Mouse (Mus musculus): ENCODE data around the gene Man1c1.

The Man1c1 gene

GRCm38 (mm10) chr4:134632131-134632711 is 71.9 kb downstream of the Man1c1 start:
- no peak for DNase-seq

- DNase-seq: no peak
These were observed 72.5 kb downstream of the Man1c1 start for GRCm38 (mm10) chr4:134631471-134632130.

- DNase-seq: no peak
These were observed 75.3 kb downstream of the Man1c1 start for GRCm38 (mm10) chr4:134628575-134629384.

- DNase-seq: no peak
These were observed 76.0 kb downstream of the Man1c1 start for GRCm38 (mm10) chr4:134628058-134628457.

- DNase-seq: no peak
These were observed 77.2 kb downstream of the Man1c1 start for GRCm38 (mm10) chr4:134626883-134627282.

- no peak for DNase-seq
These were observed 77.7 kb downstream of the Man1c1 start for GRCm38 (mm10) chr4:134626350-134626749.

- DNase-seq: no peak
These were observed 79.8 kb downstream of the Man1c1 start for GRCm38 (mm10) chr4:134624109-134624862.

GRCm38 (mm10) chr4:134621695-134622094 is 82.4 kb downstream of the Man1c1 start:
- no peak for DNase-seq

GRCm38 (mm10) chr4:134620246-134620645 is 83.8 kb downstream of the Man1c1 start:
- no peak for DNase-seq

- no peak for DNase-seq
These were observed 84.6 kb downstream of the Man1c1 start for GRCm38 (mm10) chr4:134619489-134619870.

- DNase-seq: no peak
These were observed 85.1 kb downstream of the Man1c1 start for GRCm38 (mm10) chr4:134618810-134619488.

- DNase-seq: no peak
These were observed 86.3 kb downstream of the Man1c1 start for GRCm38 (mm10) chr4:134617779-134618178.

GRCm38 (mm10) chr4:134615929-134616625 is 88.0 kb downstream of the Man1c1 start:
- no peak for DNase-seq

- DNase-seq: no peak
These were observed 91.9 kb downstream of the Man1c1 start for GRCm38 (mm10) chr4:134612070-134612667.

- no peak for DNase-seq
These were observed 93.5 kb downstream of the Man1c1 start for GRCm38 (mm10) chr4:134610616-134611015.

- DNase-seq: no peak
These were observed 96.4 kb downstream of the Man1c1 start for GRCm38 (mm10) chr4:134607679-134608078.

- no peak for DNase-seq
These were observed 98.0 kb downstream of the Man1c1 start for GRCm38 (mm10) chr4:134606054-134606453.

GRCm38 (mm10) chr4:134604472-134604871 is 99.6 kb downstream of the Man1c1 start:
- DNase-seq: no peak

- no peak for DNase-seq
These were observed 100.5 kb downstream of the Man1c1 start for GRCm38 (mm10) chr4:134603553-134603952.

GRCm38 (mm10) chr4:134602610-134603009 is 101.5 kb downstream of the Man1c1 start:
- DNase-seq: no peak

GRCm38 (mm10) chr4:134601981-134602380 is 102.1 kb downstream of the Man1c1 start:
- DNase-seq: no peak

GRCm38 (mm10) chr4:134601404-134601803 is 102.7 kb downstream of the Man1c1 start:
- no peak for DNase-seq

Data from cerebellum, adult 11-12 months (tissue).